Mouse (Mus musculus) mouse embryonic stem cell (cell line): ENCODE results near the gene Mgam.
"Not testable (repeated sequence)": the region's sequence is repeated elsewhere in the genome, so short reads cannot be mapped to it uniquely, and the experiment has no call there.

Source experiments
- in situ Hi-C, 2 experiments: fragments of 300-500 bp; cut with MboI; formaldehyde crosslinking; loops; 1 replicate in 1 of 2; 3 replicates in 1 of 2; pipeline ENCODE4 v1.14.3; 2019 to 2020; ENCODE audit warnings: low sequenced_read_pairs in 2 of 2, low pct_unique_long_range_greater_than_20kb in 1 of 2, mixed read lengths in 1 of 2; ENCODE audit not compliant: unreplicated experiment in 1 of 2

Mgam gene

DNA sequence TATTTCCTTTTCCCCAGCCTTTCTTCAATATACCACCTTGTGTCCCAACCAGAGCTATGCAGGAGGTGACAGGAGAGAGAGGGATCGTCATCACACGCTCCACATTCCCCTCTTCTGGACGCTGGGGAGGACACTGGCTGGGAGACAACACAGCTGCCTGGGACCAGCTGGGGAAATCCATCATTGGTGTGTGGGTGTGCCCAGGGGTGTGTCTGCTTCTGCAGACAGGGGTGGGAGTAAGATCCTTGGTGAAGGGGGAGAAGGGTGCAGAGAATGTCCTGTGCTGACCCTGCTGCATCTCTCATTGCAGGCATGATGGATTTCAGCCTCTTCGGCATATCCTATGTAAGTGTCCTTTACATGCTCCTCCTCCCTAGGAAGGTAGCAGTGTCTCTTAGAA is 63.4 kb downstream of the Mgam start:
- in situ Hi-C loops, result loop anchor here in 1 of 2 experiments (25.0 kb wide), 1 partner anchor 205 kb away; the partner anchor contains the start of genes Tas2r108 and Tas2r137

- in situ Hi-C loops, result not testable (repeated sequence)
Measured at GRCm38 (mm10) chr6:40713494-40713893, 84.9 kb downstream of the Mgam start.

DNA sequence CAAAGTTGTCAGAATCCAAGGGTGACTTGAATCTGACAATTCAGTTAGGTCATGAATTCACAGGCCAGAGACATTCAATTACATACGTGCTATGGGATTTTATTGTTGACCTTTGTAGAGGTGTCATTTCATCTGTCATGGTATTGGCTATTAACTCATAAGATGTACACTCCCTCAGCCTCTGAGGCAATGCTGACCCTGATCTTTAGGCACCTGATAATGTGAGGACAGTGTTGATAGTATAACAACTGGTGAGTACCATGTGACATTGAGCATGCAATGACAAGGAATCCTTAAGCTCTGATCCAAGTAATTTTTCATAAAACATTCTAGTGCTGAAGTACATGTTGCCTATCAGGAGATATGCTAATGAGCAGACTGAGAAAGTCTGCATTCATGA is 87.1 kb downstream of the Mgam start:
- in situ Hi-C loops, result no loop called here

DNA sequence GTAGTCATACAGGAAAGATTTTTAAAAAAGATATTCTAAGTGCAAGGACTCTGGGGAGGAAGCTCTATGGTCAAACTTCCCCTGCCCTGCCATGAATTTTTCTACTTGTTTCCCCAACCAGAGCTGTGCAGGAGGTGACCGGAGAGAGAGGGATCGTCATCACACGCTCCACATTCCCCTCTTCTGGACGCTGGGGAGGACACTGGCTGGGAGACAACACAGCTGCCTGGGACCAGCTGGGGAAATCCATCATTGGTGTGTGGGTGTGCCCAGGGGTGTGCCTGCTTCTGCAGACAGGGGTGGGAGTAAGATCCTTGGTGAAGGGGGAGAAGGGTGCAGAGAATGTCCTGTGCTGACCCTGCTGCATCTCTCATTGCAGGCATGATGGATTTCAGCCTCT is 99.9 kb downstream of the Mgam start:
- in situ Hi-C loops, result not testable (repeated sequence)

- in situ Hi-C loops, result no loop called here
Measured at GRCm38 (mm10) chr6:40739545-40739944, 110.9 kb downstream of the Mgam start.

DNA sequence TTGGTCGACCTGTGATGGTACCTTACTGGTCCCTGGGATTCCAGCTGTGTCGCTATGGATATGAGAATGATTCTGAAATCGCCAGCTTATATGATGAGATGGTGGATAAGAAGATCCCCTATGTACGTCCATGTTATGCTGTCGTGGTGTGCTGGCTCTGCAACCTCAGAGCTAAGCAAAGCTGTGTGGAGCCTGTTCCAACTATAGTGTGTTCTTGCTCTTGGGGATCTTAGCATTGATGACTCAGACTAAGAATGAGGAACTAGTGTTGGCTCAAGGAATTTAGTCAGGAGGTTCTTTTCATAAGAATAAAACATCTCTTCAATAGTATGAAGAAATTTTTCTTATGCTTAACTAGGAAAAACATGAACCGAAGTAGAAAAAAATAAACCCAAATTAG is 120.4 kb downstream of the Mgam start:
- in situ Hi-C loops, result not testable (repeated sequence)

- in situ Hi-C loops, result no loop called here
Measured at GRCm38 (mm10) chr6:40755948-40756347, 127.3 kb downstream of the Mgam start.

GRCm38 (mm10) chr6:40757346-40757745 is 128.7 kb downstream of the Mgam start:
- in situ Hi-C loops, result not testable (repeated sequence)

- in situ Hi-C loops, result no loop called here
Measured at GRCm38 (mm10) chr6:40774656-40775055, 146.0 kb downstream of the Mgam start.

GRCm38 (mm10) chr6:40778458-40778857 is 149.8 kb downstream of the Mgam start:
- in situ Hi-C loops, result no loop called here

DNA sequence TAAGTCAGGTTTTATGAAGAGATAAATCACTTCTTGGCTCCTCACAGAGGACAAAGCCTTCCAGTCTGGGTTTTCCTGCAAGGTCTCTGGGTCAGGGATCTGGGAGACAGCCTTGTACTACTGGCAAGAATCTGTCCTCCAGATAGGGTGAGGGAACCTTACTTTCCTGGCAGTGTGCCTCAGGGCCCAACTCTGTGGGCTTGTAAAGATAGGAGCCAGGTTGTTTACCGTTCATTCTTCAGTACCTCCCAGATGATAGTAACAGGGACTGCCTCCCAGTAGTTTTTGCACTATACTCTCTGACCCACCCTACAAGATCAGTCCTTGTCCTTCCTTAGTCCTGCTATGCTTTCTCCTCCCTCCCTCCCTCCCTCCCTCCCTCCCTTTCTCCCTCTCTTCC is 155.0 kb downstream of the Mgam start:
- in situ Hi-C loops, result no loop called here

GRCm38 (mm10) chr6:40784378-40784777 is 155.7 kb downstream of the Mgam start:
- in situ Hi-C loops, result no loop called here

DNA sequence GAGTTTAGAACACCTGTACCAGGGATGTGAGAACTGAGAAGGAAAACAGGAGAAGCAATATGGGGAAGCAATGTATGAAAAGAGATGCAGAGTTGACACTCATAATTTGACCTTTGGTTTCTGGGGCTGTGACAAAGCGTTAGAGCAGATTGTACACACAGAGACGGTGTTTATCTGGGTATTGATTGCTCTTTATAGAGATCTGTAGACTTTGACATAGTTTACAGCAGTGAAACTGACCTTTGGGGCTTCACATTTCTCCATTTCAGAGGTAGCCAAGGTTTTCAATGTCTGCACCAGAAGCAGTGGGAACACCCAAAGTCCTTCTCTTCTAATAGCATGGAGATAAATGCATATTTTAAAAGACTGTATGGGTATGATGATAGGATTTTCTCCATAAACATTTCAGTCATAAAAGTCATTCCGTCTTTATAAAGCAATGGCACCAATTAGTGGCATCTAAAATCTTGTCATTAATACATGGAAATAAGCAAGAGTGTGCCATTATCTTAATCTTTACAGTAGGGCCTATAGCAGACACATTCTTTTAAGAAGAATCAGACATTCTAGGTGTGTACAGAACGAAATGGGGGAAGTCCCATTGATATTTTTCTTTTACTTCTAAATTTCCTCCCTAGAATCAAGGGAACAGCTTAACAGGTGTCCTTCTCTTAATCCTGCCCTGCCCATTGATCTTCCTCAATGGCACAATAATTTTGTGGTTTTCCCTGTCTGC is 166.6 kb downstream of the Mgam start:
- in situ Hi-C loops, result no loop called here

GRCm38 (mm10) chr6:40818237-40818902 is 189.7 kb downstream of the Mgam start:
- in situ Hi-C loops, result no loop called here
